Mouse (Mus musculus) c-Kit-positive CD71-positive TER-119-positive erythroid progenitor cells, embryonic 14.5 days (primary cell): ENCODE results near the gene Spdef.

ENCODE experiments used
- DNase-seq: peaks from one replicate; pipeline ENCODE4 v3.0.0-alpha.2; 2013; ENCODE audit warnings: low spot score

The Spdef gene

DNA sequence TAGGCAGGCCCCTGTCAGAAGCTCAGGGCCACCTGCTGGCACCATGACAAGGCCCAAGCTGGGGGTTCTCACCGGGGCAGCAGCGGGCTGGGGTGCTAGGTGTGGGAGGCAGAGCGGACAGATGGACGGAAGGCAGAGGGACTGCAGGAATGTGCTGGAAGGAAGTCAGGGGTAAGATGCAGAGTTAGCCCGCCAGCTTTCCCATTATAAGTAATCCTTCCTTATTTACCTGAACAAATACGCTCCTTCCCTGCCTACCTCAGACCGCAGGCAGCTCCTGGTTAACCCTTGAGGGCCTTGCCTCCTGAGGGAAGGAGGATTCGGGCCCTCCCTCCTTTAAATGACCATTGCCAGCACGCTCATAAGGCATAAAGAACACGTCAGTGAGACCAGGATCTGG lies at the start of gene Spdef:
Gene Spdef, minus strand, starts transcription at position 186 of the 400 bp plus-strand sequence.
- DNase-seq: no peak

DNA sequence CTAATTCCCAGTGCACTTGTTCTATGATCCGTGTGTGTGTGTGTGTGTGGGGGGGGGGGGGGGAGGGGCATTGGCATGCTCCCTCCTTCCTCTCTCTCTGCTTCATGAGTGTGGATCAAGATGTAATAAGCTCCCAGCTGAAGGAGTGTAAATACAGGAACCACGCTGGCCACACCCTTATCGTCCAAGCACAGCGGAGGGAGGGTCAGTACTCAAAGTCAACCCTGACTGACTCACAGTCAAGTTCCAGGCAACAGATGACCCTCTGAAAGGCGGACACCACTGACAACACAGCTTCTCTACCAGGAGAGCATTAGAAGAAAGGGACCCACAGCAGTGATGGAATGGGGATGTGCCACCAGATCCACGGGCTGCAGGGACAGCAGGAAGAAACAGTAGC lies 49.1 kb upstream of the Spdef start:
- peak; percentile 63 for DNase-seq

DNA sequence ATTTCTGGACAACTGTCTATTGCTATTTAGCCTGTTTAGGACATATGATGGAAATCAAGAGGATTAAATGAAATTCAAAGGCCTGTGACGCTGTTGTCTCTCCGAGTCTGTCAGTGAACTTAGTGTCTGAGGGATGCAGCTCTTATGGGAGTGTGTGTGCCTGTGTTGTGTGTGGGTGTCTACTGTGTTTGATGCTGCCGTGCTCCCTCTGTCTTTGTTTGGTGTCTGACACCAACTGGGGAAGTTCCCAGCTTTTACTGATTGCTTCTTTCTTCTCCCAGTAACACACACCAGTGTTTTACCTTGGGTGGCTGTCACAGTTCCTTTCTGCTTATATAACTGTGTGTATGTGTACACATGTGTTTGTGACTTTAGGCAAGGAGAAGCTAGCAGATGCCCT lies 45.4 kb upstream of the Spdef start:
- DNase-seq: no peak

DNA sequence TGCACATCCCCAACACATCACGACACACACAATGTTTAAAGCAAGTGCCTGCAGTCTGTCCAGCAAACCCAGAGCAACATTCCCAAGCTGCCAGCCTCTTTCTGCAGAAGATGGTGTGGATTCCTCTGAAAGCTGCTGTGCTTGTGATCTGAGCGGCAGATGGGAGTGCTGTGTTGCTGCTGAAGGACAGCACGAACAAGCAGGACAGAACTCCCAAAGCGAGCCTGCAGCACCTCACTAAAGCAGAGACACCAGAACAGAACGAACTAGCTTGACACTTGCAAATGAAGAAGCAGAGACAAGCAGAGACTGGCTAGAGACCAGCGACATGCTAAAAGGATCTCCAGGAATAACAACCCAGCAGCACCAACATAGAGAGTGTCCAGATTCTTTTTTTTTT lies 42.9 kb upstream of the Spdef start:
- DNase-seq: no peak

DNA sequence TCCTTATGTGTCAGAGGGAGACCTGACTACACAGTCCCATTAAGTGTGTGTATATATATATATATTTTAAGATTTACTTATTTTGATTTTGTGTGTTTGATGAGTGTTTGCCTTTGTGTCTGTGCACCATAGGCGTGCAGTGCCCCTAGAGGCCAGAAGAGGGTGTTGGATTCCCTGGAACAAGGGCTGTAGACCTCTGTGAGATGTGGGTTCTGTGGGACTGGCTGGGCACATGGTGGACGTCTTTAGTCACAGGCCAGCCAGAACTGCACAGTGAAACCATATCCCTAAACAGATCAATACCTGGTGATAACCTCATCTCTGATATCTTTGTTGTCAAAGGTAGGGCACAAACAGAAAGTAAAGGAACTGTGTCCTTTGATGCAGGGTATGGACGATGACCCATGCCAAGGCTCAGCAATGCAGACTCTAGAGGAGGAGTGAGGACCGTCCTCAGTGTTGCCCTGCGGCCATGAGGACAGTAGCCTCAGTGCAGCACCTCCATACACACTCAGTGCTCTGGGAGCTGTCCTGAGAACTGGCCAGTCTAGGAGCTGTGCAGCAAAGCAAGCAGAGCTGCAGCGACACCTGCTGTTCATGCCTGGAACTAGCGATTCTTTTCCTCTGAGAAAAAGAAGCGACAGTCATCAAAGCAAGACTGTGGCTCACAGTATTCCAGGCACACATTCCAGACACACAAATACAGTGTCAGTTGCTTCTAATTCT lies 40.2 kb upstream of the Spdef start:
- peak; percentile 62 for DNase-seq

DNA sequence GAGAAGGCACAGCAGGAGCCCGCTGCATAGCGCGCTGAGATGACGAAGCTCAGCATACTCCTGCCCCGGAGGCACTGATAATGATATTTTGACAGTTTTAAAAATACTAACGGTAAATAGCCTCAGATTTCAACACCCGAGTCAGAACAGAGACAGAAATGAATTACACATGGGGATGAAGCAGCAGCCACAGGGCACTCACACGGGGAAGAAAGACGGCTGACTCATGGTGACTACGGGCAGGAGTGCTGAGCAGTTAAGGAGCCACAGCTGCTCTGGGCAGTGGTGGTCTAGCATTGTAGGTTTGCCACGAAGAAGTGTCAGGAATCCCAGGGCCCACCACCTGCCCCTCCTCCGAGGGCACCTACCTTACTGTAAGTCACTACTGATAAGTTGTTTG lies 38.8 kb upstream of the Spdef start:
- DNase-seq: no peak

DNA sequence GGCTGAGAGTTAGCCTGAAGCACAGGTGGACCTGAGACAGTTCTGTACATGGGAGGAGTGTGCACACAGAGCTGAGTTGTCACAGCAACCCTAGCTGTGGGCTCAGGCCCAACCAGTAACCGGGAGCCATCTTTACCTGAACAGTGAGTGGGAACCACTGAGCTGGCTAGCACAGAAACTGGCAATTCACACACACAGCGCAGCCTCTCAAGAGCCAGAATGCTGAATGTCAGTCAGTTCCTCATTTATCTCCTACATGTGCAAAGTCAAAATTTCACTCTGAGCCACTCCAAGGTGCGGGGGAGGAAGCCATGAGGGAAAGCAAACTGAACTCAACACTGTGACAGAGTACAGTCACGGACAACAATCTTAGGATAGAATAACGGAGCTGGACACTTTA lies 38.4 kb upstream of the Spdef start:
- no peak for DNase-seq

DNA sequence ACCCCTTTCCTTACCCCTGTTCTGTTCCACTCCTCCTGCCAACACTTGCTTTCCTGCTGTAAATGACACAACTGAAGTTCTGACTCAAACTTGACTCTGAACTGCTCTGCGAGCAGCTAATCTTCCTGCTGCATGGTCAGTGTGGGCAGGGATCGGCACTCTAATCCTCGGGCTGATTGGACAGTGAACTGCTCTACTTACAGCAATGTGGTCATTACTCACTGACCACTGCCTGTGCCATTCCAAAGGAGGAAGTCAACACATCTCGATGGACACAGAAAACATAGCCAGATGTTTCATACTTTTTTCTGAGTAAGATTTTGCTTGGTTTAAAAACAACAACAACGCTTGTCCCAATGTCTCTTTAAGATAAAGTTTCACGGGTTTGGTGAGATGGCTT lies 36.3 kb upstream of the Spdef start:
- DNase-seq: no peak

DNA sequence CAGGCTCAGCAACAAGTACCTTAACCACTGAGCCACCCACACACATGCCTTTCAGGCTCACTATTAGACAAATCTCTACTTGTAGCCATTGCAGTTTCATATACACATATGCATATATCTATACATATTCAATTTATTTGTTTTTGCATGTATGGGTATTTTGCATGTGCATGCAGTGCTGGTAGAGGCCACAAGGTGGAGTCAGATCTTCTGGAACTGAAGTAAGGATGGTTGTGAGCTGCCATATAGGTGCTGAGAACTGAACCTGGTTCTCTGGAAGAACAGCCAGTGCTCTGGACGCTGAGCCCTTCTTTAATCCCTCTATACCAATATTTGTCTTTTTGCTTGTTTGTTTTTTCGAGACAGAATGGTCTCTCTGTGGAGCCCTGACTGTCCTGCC lies 35.7 kb upstream of the Spdef start:
- no peak for DNase-seq

DNA sequence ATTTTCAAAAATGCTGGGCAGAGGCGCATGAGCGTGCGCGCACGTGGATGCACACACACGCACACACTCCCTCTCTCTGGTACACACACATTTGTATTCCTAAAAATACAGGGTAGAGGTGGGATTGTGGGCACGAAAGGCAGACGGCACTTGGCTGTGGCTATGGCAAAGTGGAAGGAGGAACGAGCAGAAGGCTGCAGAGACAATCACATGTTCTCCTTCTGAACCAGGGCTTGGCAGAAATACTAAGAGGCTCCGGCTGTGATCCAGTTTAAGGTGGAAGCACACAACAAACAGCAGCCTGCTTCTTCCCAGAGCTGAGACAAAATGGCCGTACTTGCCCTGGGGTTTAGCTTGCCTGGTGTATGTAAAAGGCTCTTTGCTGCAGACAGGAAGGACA lies 34.1 kb upstream of the Spdef start:
- DNase-seq: no peak

DNA sequence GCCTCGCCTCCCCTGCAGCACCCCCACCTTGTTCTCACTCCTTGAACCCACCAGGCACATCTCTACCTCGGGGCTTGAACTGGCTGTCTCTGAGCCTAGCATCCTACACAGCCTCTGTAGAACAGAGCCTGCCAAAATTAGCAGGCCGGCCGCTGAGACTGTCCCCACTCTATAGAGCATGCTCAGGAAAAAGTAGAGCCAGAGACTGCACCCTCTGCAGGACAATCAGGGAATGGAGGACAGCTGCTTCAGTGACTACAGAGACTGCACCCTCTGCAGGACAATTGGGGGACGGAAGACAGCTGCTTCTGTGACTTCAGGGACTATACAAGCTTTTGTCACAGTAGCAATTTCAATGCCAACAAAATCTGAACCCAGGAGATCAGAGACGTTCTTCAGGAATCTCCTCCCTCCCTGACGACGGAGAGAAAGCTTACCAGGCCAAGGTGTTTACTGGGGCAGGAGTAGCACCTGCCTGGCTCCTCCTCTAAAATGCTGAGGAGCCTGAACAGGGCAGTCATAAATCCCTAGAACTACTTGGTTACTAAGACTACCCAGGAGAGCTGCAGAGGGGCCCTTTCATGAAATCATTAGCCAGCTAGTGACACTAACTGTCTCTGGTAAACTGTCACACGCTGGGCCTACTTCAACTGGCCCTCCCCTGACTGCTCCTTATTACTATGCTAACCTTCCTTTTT lies 33.0 kb upstream of the Spdef start:
- DNase-seq: no peak

DNA sequence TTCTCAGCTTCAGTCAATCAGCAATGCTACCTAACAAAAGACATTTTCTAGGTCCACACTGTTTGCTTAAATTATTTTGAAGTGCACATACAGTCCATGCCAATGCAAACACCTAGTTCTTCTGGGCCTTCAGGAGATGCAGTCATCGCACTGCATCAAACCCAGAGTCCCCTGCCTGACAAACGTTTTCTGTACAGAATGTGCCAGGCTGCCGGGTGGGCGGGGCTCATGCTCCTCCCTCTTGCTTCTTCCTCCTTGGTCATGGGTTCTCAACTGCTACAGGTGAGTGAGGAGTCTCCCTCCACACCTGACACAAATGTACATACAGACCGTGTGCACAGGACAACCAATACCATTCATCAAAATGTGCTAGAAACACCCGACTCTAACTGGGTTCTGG lies 31.4 kb upstream of the Spdef start:
- no peak for DNase-seq

DNA sequence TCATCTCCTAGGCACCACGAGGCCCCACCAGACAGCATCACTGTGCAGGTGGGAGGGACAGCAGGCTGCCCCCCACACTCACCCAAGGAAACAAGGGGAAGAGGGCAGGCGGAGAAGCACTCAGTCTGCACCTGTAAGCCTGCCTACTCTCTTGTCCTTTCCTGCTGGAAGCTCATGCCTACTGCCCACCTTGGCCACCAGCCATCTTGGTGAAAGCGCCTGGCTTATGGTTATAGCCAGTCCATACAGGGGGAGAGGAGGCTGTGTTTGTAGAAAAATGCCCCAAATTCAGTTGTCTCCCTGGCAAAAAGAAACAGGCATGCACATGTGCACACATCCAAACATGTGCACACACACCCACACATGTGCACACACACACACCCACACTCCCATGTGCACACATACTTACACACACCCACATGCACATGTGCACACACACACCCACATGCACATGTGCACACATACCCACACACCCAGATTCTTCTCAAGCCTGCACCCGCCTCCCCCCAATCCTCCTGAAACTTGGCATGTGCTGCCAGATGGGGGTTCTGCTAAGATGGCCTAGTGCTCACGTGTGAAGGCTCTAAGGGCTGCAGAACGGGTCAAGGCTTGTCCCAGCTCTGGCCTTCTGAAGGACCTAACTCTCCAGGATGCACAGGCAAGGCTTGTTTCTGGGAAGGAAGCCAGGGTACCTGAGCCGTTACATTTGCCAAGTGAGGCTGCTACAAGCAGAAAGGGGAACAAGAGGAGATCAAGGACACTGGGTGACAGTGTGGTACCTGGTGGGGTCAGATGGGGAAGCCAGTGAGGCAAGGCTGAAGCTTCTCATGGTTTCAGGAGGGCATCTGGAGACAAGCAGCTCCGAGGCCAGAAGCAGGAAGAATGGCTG lies 22.8 kb upstream of the Spdef start:
- DNase-seq: no peak

DNA sequence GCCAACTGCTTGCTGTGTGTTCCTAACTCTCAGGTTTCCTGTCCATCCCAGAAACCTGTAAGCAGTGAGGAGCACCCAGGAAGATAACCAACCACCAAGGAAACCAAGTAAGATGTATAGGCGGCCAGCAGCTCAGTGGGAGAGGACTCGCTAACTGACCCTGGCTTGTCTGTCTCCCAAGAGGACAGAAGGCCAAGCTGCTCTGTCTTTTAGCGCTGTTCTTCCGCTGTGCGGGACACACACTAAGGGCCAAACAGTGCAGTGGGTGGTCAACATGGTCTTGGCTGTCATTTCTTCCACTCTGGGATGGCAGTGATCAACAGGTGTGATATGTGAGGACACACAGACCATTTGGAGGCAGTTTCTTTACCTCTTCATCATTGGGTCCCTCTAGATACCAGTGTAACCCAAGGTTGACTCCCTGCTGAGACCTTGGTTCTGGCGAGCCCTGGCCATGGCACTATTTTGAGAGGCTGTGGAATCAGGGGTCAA lies 21.7 kb upstream of the Spdef start:
- DNase-seq: no peak

DNA sequence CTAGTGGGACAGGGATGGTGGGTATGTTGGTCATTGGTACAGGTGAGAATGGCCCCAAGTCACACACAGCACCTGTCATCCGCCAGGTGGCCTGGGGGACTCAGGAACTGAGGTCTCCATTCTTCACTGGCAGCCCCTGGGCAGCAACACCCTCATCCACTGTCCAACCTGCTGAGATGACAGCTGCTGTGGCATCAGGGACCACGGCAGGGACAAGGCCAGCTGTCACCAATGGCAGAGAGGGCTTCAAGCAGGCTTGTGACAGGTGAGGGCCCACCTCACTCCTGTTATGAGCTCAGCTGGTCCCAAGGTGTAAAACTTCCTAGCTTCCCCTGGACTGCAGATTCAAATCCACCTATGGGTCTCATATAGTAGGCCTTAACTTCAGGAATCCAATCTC lies 19.4 kb upstream of the Spdef start:
- no peak for DNase-seq

DNA sequence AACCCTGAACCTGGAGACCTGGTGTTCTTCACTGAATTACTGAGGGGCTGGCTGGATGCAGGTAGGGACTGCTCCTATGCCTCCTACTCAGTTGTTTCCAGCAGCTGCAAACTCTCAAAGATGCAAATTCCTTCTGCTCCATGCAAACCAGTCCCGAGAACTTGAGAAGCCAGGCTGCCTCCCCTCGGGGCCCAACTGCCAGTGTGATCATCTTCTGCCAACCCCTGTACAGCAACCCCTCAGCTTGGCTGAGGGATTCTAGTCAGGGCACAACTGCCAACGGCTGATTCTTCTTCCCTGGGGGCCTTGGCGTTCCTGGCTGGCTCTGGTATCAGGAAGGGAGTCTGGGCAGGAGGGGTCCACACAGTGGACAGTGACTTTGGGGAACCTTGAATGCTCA lies 17.7 kb upstream of the Spdef start:
- no peak for DNase-seq

DNA sequence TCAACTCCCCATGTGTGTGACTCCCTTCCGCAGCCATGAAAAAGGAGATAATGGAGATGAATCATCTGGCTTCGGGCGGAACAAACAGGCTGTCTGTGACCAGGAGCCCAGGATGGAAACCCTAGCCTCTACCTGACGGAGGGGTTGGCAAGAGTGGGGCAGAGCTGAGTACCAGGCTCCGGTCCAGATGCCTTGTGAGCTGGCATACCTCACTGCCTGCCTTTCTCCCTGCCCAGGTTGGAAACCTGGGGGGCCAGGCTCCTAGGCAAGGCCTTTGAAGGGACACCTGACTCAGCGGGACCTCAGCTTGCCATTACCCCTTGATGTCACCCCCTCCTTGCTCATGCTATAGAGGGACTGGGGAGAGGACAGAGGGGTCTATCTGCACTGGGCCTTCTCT lies 12.2 kb upstream of the Spdef start:
- no peak for DNase-seq

DNA sequence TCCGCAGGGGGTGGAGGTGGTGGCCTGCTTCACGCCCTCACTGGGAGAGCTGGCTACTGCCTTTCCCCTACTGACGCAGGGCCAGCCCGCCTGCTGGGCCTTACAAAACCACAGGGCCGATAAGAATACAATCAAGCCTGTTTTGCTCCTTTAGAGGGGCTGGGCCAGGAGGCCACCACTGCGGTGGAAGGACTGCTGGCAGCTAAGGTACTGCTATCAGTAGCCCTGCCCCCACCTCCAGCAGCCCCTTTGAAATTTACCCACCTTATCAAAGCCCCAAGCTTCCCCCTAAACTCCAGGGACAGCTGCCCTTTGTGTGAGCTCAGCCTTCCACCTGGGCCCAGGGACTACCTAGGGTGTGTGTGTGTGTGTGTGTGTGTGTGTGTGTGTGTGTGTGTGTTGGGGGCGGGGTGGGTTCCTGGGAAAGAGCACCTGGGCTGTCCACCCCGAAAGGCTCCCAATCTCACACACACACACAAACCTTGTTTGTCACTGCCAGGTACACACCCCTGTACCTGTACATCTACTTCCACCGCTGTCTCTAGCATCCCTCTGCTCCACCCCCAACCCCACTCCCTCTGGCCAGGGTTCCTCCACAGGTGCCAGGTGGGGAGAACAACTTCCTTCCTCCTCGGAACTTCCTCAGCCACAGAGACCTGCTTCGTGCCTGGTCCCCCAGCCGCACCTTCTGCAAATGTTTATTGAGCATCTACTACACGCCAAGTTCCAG lies 5.8 kb upstream of the Spdef start:
- DNase-seq: no peak

DNA sequence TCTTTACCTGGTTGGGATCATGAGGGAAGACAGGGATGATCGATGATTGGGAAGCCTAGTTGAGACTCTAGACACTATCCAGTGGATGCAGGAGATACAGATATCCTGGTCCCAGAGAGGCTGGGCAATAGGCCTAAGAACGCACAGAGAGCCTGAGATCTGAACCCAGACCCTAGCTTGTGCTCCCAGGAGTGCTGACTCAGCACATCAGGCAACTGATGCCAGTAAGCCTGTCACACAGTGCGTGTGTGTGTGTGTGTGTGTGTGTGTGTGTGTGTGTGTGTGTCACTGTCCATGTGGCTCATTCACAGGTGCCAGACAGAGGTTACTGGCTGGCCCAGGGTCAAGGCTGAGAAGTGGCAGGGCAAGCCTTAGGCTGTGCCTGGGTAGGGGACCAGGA lies 3.9 kb upstream of the Spdef start:
- DNase-seq: no peak

DNA sequence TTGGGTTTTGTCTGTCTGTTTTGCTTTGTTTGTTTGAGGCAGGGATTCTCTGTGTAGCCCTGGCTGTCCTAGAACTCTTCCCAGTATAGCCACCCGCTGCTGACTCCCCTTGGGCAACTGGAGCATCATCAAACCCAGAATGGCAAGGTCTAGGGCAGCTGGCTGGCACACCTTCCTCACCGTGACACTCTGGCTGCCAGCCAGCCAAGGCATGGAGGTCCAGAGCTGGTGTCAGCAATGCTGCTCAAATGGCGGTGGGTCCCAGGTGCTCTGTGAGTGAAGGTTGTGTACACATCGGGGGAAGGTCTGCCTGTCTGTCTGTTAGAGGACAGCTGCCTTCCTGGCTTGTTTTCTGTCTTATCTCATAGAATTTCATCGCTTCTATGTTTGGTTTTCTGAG lies 3.4 kb upstream of the Spdef start:
- DNase-seq: no peak

DNA sequence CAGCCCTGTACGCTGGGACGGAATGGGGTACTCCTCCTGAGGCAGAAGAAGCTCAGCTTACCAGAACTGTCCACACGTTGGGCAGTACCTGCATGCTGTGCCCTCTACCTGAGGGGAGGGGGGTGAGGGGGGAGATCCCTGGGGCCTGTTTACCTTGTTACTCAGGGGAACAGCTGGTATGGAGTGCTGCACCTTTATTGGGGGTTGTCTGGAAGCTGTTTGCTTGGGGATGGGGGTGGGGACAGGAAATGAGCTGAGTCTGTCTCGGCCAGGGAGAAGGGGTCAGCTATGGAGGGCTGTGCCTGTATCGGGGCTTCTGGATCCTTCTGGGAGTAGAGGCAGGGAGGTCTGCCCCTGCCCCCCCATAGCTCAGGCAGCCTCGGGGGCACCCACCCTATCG lies 2.2 kb downstream of the Spdef start:
- DNase-seq: no peak

DNA sequence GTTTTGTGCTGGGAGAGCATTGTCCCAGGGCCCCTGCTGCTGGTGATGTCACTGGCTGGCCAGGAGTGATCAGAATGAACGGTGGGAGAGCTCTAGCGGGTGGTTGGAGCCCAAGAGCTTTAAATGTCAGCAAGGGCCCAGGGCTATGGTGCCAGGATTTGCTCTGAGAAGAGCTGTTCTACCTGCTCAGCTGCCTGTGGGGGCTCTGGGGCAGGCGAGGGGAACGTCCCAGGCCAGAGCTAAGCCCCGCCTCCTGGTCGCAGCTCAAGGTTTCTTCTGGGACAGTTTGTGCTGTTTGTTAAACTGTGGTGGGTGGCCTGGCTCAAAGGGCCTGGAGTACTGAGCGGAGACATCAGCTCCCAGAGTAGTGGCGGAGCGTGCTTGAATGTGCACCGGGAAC lies 3.3 kb downstream of the Spdef start:
- no peak for DNase-seq
